Mouse (Mus musculus) cortical plate, adult 2 months (tissue): Measurements from ENCODE around the gene Bivm.

Experiments used
- CTCF ChIP-seq: fragments of 200-500 bp; IDR thresholded peaks from 2 replicates; pipeline ENCODE4 v1.5.1; 2011; ENCODE audit warnings: mild to moderate bottlenecking, control low read depth, low read length; ENCODE audit not compliant: insufficient read depth; ENCODE audit errors: extremely low read depth
- POLR2A ChIP-seq: fragments of 200-500 bp; IDR thresholded peaks from 2 replicates; pipeline ENCODE4 v1.6.1; 2011; ENCODE audit warnings: mild to moderate bottlenecking, low read length, control low read depth; ENCODE audit not compliant: insufficient read depth; ENCODE audit errors: extremely low read depth

GRCm38 (mm10) chr1:44102939-44103338 lies 15.8 kb upstream of the Bivm start:
- no peak for TF ChIP-seq POLR2A
- TF ChIP-seq CTCF: no peak
